Mouse (Mus musculus): ENCODE data around the gene Prpf4. TPM values are rescaled to one million over a fixed set of nuclear protein-coding genes. Genes with fewer than 3 reads are reported as not detected.

Prpf4 gene
- total and polyA plus RNA-seq, 3 experiments, result 26.9 to 37.9 TPM; not detected in 1

GRCm38 (mm10) chr4:62384159-62384558 is 24.4 kb upstream of the Prpf4 start:
- no peak for DNase-seq (ENCODE audit: low read depth, low spot score)
- Histone ChIP-seq H3K4me3 (ENCODE audit: control insufficient read depth in 1 of 2, insufficient read depth in 1 of 2, low read depth in 2 of 2, low read length in 2 of 2) (no peak overlapping the region), H3K27me3 (ENCODE audit: control insufficient read depth in 1 of 2, insufficient read depth in 2 of 2, low read length in 2 of 2) (no peaks in the 10 kb centered on the region), H3K27ac (ENCODE audit: control insufficient read depth, low read depth, low read length) (no peak overlapping the region), H3K36me3 (ENCODE audit: control insufficient read depth in 1 of 2, insufficient read depth in 2 of 2, low read length in 2 of 2) (peaks cover 9 to 22% of the 10 kb centered on the region in 2 experiments; a peak in 3 of 4 replicates), H3K4me1 (ENCODE audit: control insufficient read depth in 1 of 2, insufficient read depth in 2 of 2, low read length in 2 of 2) (peaks cover 10 to 14% of the 10 kb centered on the region in 2 experiments), H3K9me3 (replicated peaks; ENCODE audit: insufficient read depth, low read length) (no peaks in the 10 kb centered on the region), H3K9ac (ENCODE audit: control insufficient read depth, low read depth, low read length, poor library complexity, severe bottlenecking) (no peak overlapping the region), H3K79me2 (ENCODE audit: control insufficient read depth, insufficient read depth, low read length, poor library complexity) (no peaks in the 10 kb centered on the region; the same call in 1 of the 2 replicates)
- TF ChIP-seq TBP (IDR thresholded peaks at IDR 0.05; ENCODE audit: low read depth, low read length) (no peak), EP300 (IDR thresholded peaks at IDR 0.05; ENCODE audit: low read depth in 1 of 2, low read length in 2 of 2) (no peak), NRF1 (IDR thresholded peaks at IDR 0.05; ENCODE audit: insufficient read depth, low read depth, low read length, poor library complexity, severe bottlenecking) (no peak), MYB (IDR thresholded peaks at IDR 0.05; ENCODE audit: low read depth, low read length) (no peak), CTCF (IDR thresholded peaks at IDR 0.05 in 2 of 3, conservative IDR thresholded peaks at IDR 0.05 in 1 of 3; ENCODE audit: control insufficient read depth in 1 of 3, insufficient read depth in 1 of 3, low read depth in 2 of 3, low read length in 3 of 3, poor library complexity in 1 of 3, severe bottlenecking in 1 of 3) (no peak), ZC3H11A (IDR thresholded peaks at IDR 0.05; ENCODE audit: low read depth, low read length) (no peak), MEF2A (IDR thresholded peaks at IDR 0.05; ENCODE audit: extremely low read depth, insufficient replicate concordance, low read depth, low read length, poor library complexity, severe bottlenecking) (no peak), NELFE (IDR thresholded peaks at IDR 0.05; ENCODE audit: low read depth, low read length) (no peak), ZMIZ1 (IDR thresholded peaks at IDR 0.05; ENCODE audit: low read depth, low read length) (no peak), POLR2AphosphoS2 (IDR thresholded peaks at IDR 0.05; ENCODE audit: low read length) (no peak), GATA1 (IDR thresholded peaks at IDR 0.05; ENCODE audit: low read depth, low read length) (no peak), ETS1 (IDR thresholded peaks at IDR 0.05; ENCODE audit: low read depth, low read length) (no peak), POLR2AphosphoS5 (IDR thresholded peaks at IDR 0.05; ENCODE audit: borderline replicate concordance, low read depth, low read length) (no peak), GABPA (IDR thresholded peaks at IDR 0.05; ENCODE audit: low read depth, low read length) (no peak)

GRCm38 (mm10) chr4:62385439-62385838 is 23.2 kb upstream of the Prpf4 start:
- Histone ChIP-seq H3K27ac (ENCODE audit: control insufficient read depth, low read depth, low read length) (no peak overlapping the region), H3K36me3 (ENCODE audit: control insufficient read depth in 1 of 2, insufficient read depth in 2 of 2, low read length in 2 of 2) (peaks cover 9 to 22% of the 10 kb centered on the region in 2 experiments; a peak in 3 of 4 replicates), H3K27me3 (ENCODE audit: control insufficient read depth in 1 of 2, insufficient read depth in 2 of 2, low read length in 2 of 2) (no peaks in the 10 kb centered on the region), H3K4me3 (ENCODE audit: control insufficient read depth in 1 of 2, insufficient read depth in 1 of 2, low read depth in 2 of 2, low read length in 2 of 2) (no peak overlapping the region), H3K79me2 (ENCODE audit: control insufficient read depth, insufficient read depth, low read length, poor library complexity) (no peaks in the 10 kb centered on the region; the same call in 1 of the 2 replicates), H3K9me3 (replicated peaks; ENCODE audit: insufficient read depth, low read length) (no peaks in the 10 kb centered on the region), H3K9ac (ENCODE audit: control insufficient read depth, low read depth, low read length, poor library complexity, severe bottlenecking) (no peak overlapping the region), H3K4me1 (ENCODE audit: control insufficient read depth in 1 of 2, insufficient read depth in 2 of 2, low read length in 2 of 2) (peaks cover 10 to 12% of the 10 kb centered on the region in 2 experiments)
- TF ChIP-seq E2F4 (IDR thresholded peaks at IDR 0.05; ENCODE audit: borderline replicate concordance, low read depth, low read length), result no peak
- TF ChIP-seq MAFK (IDR thresholded peaks at IDR 0.05; ENCODE audit: borderline replicate concordance, low read depth, low read length), result no peak
- TF ChIP-seq POLR2AphosphoS2 (IDR thresholded peaks at IDR 0.05; ENCODE audit: low read length), result no peak
- TF ChIP-seq HCFC1 (IDR thresholded peaks at IDR 0.05; ENCODE audit: low read depth, low read length), result no peak
- TF ChIP-seq RCOR1 (IDR thresholded peaks at IDR 0.05; ENCODE audit: low read depth, low read length), result no peak
- TF ChIP-seq JUND (IDR thresholded peaks at IDR 0.05; ENCODE audit: low read depth, low read length), result no peak
- no peak for TF ChIP-seq MEF2A (IDR thresholded peaks at IDR 0.05; ENCODE audit: extremely low read depth, insufficient replicate concordance, low read depth, low read length, poor library complexity, severe bottlenecking)
- TF ChIP-seq SIN3A (IDR thresholded peaks at IDR 0.05; ENCODE audit: low read length), result no peak
- no peak for DNase-seq (ENCODE audit: low read depth, low spot score)

Measured in MEL (cell line).